Mouse (Mus musculus) layer of hippocampus, adult 9-11 months (tissue): ENCODE results near the gene Ndufaf8.

Source experiments
- DNase-seq: peaks from one replicate; pipeline ENCODE4 v3.0.0; 2022

The Ndufaf8 gene

DNA sequence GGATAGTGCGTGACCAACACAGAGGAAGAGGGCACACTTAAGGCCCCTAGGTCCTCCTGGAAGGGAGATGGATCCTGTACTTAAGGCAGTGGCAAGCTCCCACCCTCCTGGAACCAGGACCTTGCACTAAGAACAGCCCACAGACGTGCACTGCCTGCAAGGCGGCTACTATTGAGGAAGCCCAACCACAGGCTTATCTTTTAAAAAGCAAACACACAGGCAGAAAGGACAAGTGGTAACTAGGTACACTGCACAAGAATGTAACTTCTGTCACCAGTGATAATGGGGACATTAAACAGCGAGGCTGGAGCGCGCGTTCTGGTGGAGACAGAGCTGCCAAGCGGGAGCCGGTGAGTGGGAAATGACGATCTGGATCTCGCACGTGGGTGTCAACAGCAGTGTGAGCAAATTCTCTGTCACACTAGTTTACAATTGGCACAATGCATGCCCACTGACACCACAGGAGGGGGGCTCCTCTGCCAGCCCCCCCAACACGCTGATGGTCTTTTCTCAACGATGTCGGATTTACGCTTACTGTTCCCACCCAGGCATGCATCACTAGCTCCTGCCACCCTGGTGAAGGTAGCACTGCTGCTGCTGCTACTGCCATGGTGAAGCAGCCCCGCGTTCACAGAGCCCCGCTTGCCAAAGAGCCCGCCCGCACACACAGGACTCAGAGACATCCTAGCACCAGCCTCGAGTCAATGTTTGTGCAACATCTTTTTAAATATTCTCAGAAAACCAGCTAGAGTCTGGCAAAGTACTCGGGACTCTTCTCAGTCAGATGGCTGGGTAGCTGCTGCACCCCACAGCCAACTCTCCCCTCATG is 38.3 kb downstream of the Ndufaf8 start:
- peak; percentile 84 for DNase-seq

DNA sequence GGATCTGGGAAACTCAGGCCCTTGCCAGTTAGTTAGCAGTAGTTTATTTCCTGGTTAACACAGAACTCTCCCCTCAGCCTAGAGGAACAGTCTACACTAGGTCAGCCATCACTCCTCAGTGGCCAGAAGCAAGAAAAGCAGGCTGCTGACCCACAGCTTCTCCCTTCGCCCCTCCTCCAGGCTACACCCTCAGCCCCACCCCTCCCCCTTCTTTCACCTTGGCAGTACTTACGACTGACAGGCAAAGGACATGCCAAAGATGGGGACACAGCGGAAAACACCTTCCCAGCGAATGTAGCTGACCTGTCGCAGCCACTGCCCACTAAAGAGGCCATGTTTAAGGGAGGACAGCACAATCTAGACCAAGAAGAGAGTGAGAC is 38.9 kb downstream of the Ndufaf8 start:
- no peak for DNase-seq

DNA sequence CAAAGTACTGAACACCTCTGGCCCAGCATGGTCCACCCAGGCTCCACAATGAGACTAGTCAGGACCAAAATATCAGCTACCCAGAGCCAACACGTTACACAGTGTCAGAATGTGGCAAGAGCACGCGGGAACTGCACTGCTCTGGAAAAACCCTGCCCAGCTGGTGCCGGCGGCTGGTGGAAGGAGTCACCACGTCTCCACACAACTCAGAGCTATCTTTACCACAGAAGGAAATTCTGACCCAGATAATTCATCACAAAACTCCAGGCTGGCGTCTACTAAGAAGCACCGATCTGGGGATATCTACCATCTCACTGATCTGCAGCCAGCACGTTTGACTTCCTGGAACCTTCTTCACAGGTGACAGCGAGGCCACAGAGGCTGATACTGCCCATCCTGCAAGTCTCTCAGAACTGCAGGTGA is 40.6 kb downstream of the Ndufaf8 start:
- peak; percentile 37 for DNase-seq

DNA sequence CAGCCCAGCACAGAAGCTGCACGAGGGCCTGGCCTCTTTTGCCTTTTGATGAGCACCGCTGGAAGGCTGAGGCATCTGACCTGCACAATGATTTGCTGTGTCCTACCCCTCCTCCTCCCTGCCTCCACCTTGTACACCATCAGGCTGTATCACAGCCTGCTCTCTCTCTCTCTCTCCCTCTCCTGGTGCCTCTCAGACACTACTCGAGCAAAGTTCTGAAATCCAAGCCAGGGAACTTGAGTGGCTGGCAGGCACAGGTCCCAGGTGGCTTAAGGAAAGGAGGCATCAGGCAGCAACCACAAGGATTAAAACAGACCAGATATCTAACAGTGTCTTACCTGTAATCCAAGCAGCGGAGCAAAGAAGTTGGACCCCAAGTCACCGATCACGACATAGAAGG is 41.5 kb downstream of the Ndufaf8 start:
- no peak for DNase-seq

DNA sequence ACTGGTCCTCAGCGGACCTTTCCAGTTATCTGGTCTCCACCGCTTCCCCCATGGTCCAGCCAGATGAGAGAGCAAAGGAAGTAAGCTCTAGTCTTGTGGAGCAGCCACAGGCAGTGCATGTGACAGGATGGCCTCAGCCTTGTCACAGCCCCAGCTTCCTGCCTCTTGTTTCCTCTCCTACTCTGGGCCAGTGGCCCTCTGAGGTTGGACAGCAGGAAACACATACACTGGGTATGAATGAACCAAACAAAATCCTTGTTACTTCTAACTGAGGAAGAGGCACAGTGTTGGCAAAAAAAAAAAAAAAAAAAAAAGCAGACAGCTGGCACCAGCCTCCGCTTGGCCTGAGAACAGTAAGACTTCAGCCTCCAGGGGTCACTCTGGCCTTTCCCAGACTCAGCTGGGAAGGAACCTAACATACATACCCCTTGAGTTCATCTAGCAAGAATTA is 43.9 kb downstream of the Ndufaf8 start:
- peak; percentile 87 for DNase-seq

DNA sequence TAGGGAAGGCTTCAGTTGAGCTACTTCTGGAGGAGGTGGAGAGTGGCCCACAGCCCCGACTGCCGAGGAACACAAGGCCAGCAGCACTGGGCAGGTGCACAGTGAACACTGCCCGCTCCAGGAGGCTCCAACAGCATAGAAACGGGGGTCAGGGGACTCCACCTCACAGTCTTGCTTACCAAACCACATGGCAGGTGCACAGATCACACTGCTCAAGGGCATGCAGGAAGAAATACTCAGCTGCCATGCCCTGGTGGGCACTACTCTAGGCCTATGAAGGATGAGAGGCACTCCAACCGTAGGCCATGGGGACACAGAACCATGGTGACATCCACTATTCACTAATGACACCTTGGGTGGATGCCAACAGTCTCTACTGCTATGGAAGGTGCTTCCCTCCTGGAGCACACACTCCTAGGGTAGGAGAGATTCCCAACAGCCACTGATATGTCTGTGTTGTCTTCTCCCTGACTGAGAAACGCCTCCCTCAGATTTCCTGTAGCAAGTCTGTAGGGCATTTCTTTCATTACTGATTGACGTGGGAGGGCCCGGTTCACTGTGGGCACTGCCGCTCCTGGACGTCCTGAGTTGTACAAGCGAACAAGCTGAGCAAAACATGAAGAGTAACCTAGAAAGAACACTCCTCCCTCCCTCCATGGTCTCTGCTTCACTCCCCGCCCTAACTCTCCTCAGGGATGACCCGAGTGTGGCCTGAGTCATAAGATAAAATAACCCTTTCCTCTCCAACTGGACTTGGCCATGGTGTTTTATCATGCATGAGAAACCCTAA is 45.2 kb downstream of the Ndufaf8 start:
- no peak for DNase-seq

DNA sequence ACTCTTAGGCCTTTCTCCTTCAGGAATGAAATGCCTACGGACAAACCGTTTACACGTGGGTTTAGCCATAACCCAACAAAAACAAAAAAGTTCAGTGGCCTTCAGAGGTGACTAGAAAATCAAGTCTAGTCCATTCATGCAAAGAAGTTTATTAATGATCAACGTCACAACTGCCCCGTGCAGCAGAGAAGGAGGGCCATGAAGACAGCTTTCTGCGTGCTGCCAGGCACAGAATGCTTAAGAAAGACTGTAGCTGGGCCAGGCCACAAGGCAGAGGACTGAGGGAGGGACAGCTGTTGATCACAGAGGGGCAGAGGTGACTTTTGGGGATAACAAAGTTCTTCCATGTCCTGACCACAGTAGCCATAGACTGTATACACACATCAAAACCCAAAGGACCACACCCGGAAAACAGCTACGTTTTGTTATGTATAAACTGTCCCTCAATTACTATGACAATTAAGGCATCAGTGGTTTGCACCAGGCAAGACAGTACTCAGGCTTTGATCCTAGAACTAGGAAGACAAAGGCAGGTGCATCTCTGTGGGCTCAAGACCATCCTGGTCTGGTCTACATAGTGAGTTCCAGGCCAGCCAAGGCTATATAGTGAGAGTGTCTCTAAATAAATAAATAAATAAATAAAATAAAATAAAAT is 49.6 kb downstream of the Ndufaf8 start:
- no peak for DNase-seq

DNA sequence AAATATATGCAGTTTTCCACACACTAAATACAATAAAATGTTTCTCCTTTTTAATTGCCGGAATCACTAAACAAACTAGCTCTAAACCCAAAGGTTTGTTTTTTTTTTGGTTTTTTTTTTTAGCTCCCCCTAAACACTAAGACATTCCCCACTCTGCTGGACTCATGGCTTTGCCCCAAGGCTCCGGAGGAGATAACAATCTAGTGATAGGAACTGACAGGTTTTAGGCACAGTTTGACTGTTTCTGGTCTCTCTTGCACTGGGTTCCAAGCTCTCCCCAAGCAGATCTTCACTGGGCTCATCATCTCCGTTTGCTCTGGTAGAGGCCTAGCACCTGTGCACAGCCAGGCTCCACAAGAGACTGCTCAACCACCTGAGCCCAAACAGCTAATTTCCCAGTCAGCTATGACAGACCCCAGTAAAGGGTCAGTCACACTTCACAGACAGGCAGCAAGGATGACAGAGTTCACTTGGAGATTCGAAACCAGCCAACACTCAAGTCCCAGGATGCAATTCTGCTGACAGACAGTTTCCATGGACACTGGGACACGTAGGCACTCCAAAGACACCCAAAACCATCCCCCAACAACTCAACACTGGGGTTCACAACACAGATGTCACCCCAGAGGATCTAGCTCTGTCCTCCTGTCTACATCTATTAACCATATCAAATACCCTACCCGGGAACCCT is 50.9 kb downstream of the Ndufaf8 start:
- DNase-seq: peak; percentile 35
